Mouse (Mus musculus) 3134 (cell line): ENCODE measurements around the gene Kidins220.
A peak's percentile ranks its signal among the peaks of the same experiment; 100 is the strongest.

Source experiments
- DNase-seq: peaks from one replicate; pipeline ENCODE4 v3.0.0-alpha.2; 2011; ENCODE audit warnings: low spot score; ENCODE audit not compliant: insufficient read length; ENCODE audit errors: extremely low read depth

Gene Kidins220

GRCm38 (mm10) chr12:25021057-25021456 is 46.3 kb downstream of the Kidins220 start:
- no peak for DNase-seq

GRCm38 (mm10) chr12:25024862-25025545 is 50.3 kb downstream of the Kidins220 start:
- DNase-seq: no peak

GRCm38 (mm10) chr12:25026308-25026707 is 51.6 kb downstream of the Kidins220 start:
- no peak for DNase-seq

GRCm38 (mm10) chr12:25027416-25027815 is 52.7 kb downstream of the Kidins220 start:
- no peak for DNase-seq

GRCm38 (mm10) chr12:25033662-25034337 is 59.1 kb downstream of the Kidins220 start:
- DNase-seq: no peak

- DNase-seq: no peak
Observed at GRCm38 (mm10) chr12:25034338-25034953, 59.7 kb downstream of the Kidins220 start.

GRCm38 (mm10) chr12:25036024-25036423 is 61.3 kb downstream of the Kidins220 start:
- DNase-seq: no peak

GRCm38 (mm10) chr12:25037222-25037621 is 62.5 kb downstream of the Kidins220 start:
- DNase-seq: no peak

GRCm38 (mm10) chr12:25037681-25038472 is 63.2 kb downstream of the Kidins220 start:
- no peak for DNase-seq

- no peak for DNase-seq
Observed at GRCm38 (mm10) chr12:25044056-25044455, 69.3 kb downstream of the Kidins220 start.

GRCm38 (mm10) chr12:25044579-25044978 is 69.9 kb downstream of the Kidins220 start:
- DNase-seq: no peak

- no peak for DNase-seq
Observed at GRCm38 (mm10) chr12:25049253-25049652, 74.5 kb downstream of the Kidins220 start.

GRCm38 (mm10) chr12:25054511-25054910 is 79.8 kb downstream of the Kidins220 start:
- no peak for DNase-seq

- DNase-seq: no peak
Observed at GRCm38 (mm10) chr12:25054963-25055362, 80.2 kb downstream of the Kidins220 start.

GRCm38 (mm10) chr12:25059487-25060200 is 84.9 kb downstream of the Kidins220 start:
- peak; percentile 14 for DNase-seq

- DNase-seq: no peak
Observed at GRCm38 (mm10) chr12:25060901-25061300, 86.2 kb downstream of the Kidins220 start.

GRCm38 (mm10) chr12:25062264-25062663 is 87.5 kb downstream of the Kidins220 start:
- no peak for DNase-seq

- no peak for DNase-seq
Observed at GRCm38 (mm10) chr12:25073374-25073773, 98.6 kb downstream of the Kidins220 start.

- DNase-seq: no peak
Observed at GRCm38 (mm10) chr12:25074344-25074743, 99.6 kb downstream of the Kidins220 start.
